Mouse (Mus musculus): ENCODE results near the gene Psmc3ip.
"Not testable (repeated sequence)": the region's sequence is repeated elsewhere in the genome, so short reads cannot be mapped to it uniquely, and the experiment has no call there.

Gene Psmc3ip

DNA sequence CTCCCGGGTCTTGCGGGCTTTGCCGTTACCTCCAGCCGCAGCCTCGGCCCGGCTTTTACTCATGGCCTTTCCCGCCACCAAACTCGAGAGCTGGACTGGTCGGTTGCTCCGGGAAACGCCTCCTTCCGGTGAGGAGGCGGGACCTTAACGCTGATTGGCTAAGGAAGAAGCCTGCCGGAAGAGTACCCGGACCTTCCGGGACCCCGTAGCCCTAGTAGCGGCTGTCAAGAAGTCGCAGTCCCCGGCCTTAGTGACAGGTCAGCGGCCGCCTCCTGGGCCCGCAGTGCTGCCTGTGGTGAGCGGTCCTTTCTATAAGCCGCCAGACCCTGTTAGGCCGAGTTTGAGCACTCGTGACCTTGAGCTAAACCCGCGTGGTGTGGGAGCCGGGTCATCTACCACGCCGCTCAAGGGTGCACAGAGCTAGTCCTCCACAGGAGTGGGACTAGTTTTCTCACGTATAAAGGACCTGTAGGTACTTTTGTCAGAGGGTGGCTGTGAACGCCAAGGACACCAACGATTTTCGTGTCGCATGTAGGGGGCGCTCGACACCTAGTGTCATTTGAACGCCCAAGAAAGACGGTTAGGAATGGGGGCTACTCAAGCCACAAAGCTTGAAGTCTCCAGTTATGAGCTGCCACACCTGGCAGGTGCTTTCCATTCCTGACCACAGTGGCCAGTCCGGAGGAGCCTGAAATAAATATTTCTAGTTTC is at the start of gene Psmc3ip:
Psmc3ip (minus strand) TSS at position 123 of the 711 bp plus-strand sequence.
- DNase-seq = peak; percentile 88

GRCm38 (mm10) chr11:101143338-101144225 is 48.3 kb upstream of the Psmc3ip start:
- DNase-seq = no peak

DNA sequence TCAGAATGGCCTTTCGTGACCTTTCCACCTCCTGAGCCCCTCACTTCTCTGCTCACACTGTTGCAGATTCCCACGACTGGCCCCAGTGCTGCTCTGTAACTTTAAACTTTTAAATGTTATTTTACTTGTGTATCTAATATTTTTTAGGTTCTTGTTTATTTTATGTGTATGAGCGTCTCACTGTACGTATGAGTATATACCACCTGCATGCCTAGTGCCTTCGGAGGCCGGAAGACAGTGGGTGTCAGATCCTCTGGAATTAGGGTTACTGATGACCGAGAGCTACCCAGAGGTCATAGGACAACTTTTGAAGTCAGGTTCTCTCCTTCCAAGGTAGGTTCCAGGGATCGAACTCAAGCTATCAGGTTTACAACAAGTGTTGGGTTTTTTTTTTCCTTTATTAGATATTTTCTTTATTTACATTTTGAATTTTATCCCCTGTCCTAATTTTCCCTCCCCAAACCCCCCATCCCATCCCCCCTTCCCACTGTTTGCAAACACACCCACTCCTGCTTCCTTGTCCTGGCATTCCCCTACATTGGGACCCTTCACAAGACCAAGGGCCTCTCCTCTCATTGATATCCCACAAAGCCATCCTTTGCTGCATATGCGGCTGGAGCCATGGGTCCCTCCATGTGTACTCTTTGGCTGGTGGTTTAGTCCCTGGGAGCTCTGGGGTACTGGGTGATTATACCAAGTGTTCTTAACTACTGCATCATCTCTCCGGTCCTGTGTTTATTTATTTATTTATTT is 47.2 kb upstream of the Psmc3ip start:
- DNase-seq = no peak

DNA sequence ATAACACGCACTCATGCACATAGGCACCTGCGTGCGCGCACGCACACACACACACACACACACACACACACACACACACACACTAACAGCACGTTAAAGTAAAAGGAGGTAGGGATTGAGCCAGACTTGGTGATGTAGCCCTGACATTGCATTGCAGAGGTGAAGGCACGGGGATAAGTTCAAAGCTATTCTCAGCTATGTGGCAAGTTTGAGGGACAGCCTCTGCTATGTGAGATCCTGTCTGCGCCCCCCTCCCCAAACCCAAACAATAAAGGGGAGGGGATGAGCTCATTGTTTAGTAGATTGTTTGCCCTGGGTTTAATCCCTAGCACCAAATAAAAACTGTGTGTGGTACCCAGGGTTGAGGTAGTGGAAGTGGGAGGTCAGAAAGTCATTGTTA is 45.9 kb upstream of the Psmc3ip start:
- DNase-seq = no peak

GRCm38 (mm10) chr11:101140164-101140819 is 45.1 kb upstream of the Psmc3ip start:
- DNase-seq = peak; percentile 27

- no peak for DNase-seq
These were observed 43.4 kb upstream of the Psmc3ip start for GRCm38 (mm10) chr11:101138536-101139181.

DNA sequence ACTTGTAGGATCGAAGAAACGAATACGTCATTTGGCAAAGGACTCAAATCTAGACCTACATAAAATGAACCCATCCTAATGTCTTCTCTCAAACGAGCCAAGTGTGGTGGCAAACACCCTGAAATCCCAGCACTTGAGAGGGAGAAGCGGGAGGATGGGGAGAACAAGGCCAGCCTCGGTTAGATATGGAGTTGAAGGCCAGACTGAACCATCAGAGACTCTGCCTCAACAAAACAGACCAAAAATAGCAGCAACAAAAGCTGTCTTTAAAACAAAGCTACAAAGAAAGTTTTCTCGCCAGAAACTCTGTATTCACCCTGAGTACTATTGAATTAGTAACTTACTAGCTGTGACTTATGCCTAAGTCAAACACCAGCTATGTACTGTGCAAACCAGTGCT is 41.8 kb upstream of the Psmc3ip start:
- no peak for DNase-seq

DNA sequence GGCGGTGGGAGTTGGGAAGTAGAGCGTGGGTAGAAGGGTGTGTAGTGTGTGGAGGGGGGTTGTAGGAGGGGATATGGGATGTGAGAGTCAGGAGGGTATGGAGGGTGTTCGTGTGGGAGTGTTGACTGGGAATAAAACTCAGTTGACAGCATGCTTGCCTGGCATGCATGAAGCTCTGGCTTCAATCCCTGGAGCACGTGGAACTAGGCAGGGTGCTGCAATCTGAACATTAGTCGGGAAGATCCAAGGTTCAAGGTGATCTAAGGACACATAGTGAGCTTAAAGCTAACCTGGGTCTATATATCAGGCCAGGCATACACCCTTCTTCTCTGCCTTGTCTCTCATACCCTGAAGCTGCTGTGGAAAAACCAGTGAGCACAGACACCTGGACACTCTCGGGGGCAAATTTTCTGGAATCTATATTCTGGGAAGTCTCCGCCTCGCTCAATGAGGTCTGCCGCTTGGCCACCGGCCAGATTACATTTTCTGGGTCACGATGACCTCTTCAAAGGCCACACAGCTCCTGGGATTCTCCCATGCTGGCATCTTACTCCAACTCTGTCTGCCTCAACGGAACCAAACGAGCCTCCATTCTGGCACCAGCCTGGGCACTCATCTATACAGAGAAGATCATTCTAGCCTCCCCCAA is 39.1 kb upstream of the Psmc3ip start:
- no peak for DNase-seq

DNA sequence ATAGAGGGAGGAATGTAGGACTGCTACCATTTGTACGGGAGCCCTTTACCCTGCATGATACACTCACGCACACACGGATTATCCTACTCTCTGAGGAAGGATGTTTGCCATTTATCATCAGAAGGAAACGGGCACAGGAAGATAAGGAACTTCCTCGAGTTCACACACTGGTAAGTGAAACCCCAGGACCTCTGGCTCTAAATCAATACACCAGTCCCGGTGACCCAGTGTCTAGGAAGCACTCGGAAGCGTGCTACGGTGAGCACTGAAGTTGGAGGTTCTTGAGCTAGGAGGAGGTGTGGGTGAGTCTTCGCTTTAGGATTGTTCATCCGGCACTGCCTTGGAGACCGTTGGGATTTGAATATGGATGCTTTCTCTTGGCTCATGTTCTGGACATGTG is 37.8 kb upstream of the Psmc3ip start:
- no peak for DNase-seq

DNA sequence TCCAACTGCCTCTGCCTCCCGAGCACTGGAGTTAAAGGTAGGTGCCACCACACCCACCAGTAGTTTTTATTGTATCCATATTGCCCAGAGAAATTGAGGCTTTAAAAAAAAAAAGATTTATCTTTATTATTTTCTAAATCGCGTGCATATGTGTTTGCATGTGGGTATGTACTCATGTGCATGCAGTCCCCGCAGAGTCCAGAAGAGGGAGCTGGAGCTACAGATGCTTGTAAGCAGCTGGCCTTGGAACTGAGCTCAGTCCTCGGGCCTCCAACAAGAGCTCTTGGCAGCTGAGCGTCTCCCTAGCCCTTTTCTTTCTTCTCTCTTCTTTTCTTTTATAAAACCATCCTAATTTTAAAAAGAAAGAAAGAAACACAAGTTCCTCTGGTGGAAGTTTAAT is 36.5 kb upstream of the Psmc3ip start:
- DNase-seq = peak; percentile 47

GRCm38 (mm10) chr11:101131187-101131586 is 36.0 kb upstream of the Psmc3ip start:
- no peak for DNase-seq

- no peak for DNase-seq
These were observed 35.0 kb upstream of the Psmc3ip start for GRCm38 (mm10) chr11:101130056-101130756.

- DNase-seq = no peak
These were observed 33.9 kb upstream of the Psmc3ip start for GRCm38 (mm10) chr11:101128996-101129577.

GRCm38 (mm10) chr11:101127075-101127474 is 31.8 kb upstream of the Psmc3ip start:
- DNase-seq = no peak

- DNase-seq = not testable (repeated sequence)
These were observed 29.8 kb upstream of the Psmc3ip start for GRCm38 (mm10) chr11:101125008-101125407.

DNA sequence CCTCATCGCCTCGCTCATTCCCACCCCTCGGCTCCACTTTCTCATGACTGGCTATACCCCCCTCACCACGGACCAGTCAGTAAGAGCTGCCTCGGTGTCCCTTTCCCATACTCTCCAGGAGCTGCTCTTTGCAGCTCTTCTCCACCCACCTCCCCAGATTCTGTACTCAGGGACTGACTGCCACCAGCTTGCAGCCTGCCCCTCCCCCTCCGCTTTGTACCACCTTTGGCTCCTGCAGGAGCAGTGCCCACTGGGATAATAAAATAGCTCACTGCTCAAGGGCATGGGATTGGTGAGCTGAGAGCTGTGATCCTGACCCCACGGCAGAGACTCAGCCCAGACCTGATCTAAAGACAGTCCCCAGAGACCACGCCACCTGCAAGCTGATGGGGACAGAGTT is 29.3 kb upstream of the Psmc3ip start:
- DNase-seq = not testable (repeated sequence)

DNA sequence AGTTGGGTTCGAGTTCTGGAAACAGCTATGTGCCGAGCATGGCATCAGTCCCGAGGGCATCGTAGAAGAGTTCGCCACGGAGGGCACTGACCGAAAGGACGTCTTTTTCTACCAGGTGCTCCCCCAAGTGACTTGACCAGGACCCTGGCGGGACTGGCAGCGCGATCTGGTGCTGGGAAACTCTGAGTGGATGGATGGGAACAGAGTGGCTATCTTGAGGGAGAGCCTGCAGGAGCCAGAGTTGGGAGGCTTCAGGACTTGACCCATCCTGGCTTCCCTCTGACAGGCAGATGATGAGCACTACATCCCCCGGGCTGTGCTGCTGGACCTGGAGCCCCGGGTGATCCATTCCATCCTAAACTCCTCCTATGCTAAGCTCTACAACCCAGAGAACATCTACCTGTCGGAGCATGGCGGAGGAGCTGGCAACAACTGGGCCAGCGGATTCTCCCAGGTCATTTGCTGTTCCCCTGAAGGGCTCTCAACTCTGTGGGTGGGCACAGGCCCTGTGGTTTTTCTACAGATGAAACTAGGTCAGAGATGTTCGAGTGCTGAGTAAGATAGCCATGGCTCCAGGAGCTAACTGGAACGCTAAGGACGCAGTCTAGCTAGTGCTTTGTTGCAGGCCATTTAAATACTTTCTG is 25.4 kb upstream of the Psmc3ip start:
- peak; percentile 17 for DNase-seq

GRCm38 (mm10) chr11:101119761-101120544 is 24.7 kb upstream of the Psmc3ip start, which contains the start of the genes Retreg3 and Tubg1:
Gene Retreg3 (minus strand): TSS chr11:101119893.
Gene Tubg1 (plus strand): TSS chr11:101119938.
- DNase-seq = peak; percentile 100

DNA sequence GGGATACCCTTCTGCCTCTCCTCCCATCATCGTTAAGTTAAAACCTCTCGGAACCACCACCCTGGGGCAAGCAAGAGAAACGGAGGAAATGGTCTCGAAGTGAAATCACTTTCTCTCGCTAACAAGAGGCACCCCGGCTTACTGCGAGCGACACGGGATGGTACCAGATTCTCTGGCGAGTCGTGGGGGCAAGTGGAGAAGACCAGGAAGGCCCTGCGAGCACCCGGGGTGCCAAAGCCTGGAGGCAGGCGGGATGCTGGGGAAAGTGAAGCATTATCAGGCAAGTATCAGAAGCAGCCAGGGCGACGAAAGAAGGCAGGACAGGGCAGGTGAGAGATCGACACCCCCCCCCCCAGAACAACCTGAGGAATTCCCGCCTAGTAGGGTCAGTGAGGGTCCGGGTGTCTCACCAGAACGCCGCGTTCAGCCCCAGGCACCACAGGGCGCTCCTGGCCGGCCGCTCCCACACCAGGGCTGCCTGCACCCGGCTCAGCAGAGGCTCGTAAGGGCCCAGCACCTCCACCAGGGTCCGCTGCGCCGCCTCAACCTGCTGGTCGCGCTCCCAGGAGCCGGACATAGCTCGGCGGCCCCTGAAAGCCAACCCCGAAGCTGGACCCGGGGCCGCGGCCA is 24.0 kb upstream of the Psmc3ip start:
- peak; percentile 12 for DNase-seq
